Mouse (Mus musculus) Patski (cell line): ENCODE results near the gene Kdm1a. TPM values are rescaled to one million over a fixed set of nuclear protein-coding genes. Genes with fewer than 3 reads are reported as not detected.
A peak's percentile ranks its signal among the peaks of the same experiment; 100 is the strongest.

Experiments
- ATAC-seq: fragments of 100-300 bp; one replicate; pipeline ENCODE4 v1.8.0; 2021
- CTCF ChIA-PET: fragments of 350-600 bp; sonication (Branson Sonifier 250); formaldehyde crosslinking; loops from one replicate; lab custom pipeline; 2022; ENCODE audit warnings: inconsistent platforms; lab: Charles Lee
- POLR2A ChIA-PET: fragments of 350-600 bp; sonication (Branson Sonifier 250); formaldehyde crosslinking; loops from one replicate; lab custom pipeline; 2022; ENCODE audit warnings: antibody characterized with exemption, inconsistent platforms; lab: Charles Lee
- DNase-seq: peaks from one replicate; pipeline ENCODE4 v3.0.0-alpha.2; 2011; ENCODE audit warnings: low read depth, low spot score
- H3K27me3 ChIP-seq: fragments of 371-371 bp; one replicate; pipeline ENCODE4 v1.5.1; 2021
- CTCF ChIP-seq: fragments of 100-300 bp; IDR thresholded peaks from one replicate; pipeline ENCODE4 v1.5.1; 2021
- in situ Hi-C: fragments of 300-500 bp; cut with MboI; formaldehyde crosslinking; loops from 3 replicates; pipeline ENCODE4 v1.11.1; 2018; ENCODE audit warnings: low pct_unique_long_range_greater_than_20kb, mixed read lengths
- polyA plus RNA-seq: library from polyadenylated mRNA; unstranded; gene quantifications from one replicate; pipeline ENCODE4 v1.2.3, GENCODE M21; 2021

Kdm1a gene
- polyA plus RNA-seq, 1 experiment from 2014 or later = 66.9 TPM

GRCm38 (mm10) chr4:136569998-136570397 is 32.5 kb downstream of the Kdm1a start:
- ATAC-seq (no peak), DNase-seq (peak; percentile 34)
- POLR2A ChIA-PET = no interaction called here
- H3K27me3 ChIP-seq = no peaks in the 10 kb centered on the region
- no peak for TF ChIP-seq CTCF
- in situ Hi-C loops = no loop called here
- CTCF ChIA-PET = no interaction called here

GRCm38 (mm10) chr4:136568629-136569028 is 33.9 kb downstream of the Kdm1a start:
- ChIA-PET POLR2A (no interaction called here), CTCF (interaction anchor here (0.7 to 1.6 kb wide), 4 partner anchors 10 to 626 kb away, joined by 3 to 6 read pairs (median 4); no protein-coding TSS in a partner anchor)
- in situ Hi-C loops = no loop called here
- no peaks in the 10 kb centered on the region for H3K27me3 ChIP-seq
- ATAC-seq (no peak), DNase-seq (no peak)
- no peak for TF ChIP-seq CTCF

DNA sequence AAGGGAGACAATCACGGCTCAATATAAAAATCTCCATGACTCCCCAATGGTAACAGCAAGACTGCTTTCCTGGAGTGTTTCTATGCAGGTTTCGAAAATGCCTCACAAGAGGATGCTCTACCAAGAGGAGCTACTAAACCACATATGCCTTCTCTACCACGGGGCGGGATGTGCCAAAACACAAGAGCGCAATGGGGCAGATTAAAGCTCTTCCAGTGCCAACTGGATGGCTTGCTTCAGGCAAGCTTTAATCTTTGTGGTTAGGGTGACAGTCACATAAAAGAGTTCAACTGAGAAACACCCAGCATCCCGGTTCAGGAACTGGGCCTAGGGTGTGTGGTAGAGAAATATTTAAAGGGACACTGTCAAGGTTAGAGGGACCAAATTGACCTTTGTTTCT is 39.8 kb downstream of the Kdm1a start:
- DNase-seq = no peak
- in situ Hi-C loops = no loop called here

DNA sequence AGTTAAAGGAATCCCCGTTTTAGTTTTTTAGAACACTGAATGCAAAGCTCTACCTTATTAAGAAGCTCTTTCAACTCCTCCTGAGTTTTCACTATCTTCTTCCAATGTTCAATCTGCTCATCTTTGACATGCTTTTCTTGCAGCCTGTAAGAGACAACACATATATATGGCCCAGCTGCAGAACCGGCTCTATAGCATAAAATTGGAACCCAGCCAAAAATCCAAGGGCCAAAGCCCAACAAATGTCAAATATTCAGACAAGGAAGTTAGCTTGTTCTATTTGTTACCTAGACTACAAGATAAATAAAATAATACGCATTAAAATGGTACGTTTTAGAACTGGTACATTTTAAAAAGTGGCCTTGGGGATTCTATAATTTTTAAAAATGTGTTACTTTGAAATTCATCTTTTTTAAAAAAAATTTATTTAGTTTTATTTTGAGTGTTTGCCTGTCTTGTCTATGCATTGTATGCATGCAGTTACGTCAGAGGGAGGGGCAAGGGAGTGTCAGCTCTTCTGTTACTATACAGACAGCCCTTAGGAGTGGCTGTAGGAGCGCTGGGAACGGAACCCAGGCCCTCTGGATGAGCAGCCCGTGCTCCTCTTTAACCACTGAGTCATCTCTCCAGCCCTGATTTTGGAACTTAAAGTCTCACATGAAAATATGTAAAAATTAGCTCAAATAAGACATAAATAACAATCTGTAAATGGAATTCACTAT is 42.1 kb downstream of the Kdm1a start:
- POLR2A ChIA-PET = interaction anchor here (0.6 to 1.2 kb wide), 2 partner anchors 10 to 12 kb away, joined by 3 read pairs; no protein-coding TSS in a partner anchor
- no peaks in the 10 kb centered on the region for H3K27me3 ChIP-seq
- DNase-seq (no peak), ATAC-seq (no peak)
- in situ Hi-C loops = no loop called here
- TF ChIP-seq CTCF = no peak
- CTCF ChIA-PET = interaction anchor here (0.8 to 1.6 kb wide), 2 partner anchors 11 kb away, joined by 3 to 5 read pairs; no protein-coding TSS in a partner anchor

More for the DNA sequence above, 39.8 kb downstream of the Kdm1a start:
- POLR2A ChIA-PET = interaction anchor here (1.0 kb wide), 1 partner anchor 11 kb away, joined by 3 read pairs; no protein-coding TSS in a partner anchor
- CTCF ChIA-PET = interaction anchor here (0.7 to 1.0 kb wide), 2 partner anchors 11 to 16 kb away, joined by 3 read pairs; no protein-coding TSS in a partner anchor
- H3K27me3 ChIP-seq = no peaks in the 10 kb centered on the region
- ATAC-seq = no peak
- TF ChIP-seq CTCF = no peak

GRCm38 (mm10) chr4:136559690-136560089 is 42.8 kb downstream of the Kdm1a start:
- DNase-seq = no peak
- ChIA-PET CTCF (interaction anchor here (0.8 to 1.6 kb wide), 2 partner anchors 10 to 12 kb away, joined by 3 to 5 read pairs; no protein-coding TSS in a partner anchor), POLR2A (interaction anchor here (1.0 kb wide), 1 partner anchor 18 kb away, joined by 3 read pairs; no protein-coding TSS in a partner anchor)
- TF ChIP-seq CTCF = no peak
- ATAC-seq = no peak
- no peaks in the 10 kb centered on the region for H3K27me3 ChIP-seq
- in situ Hi-C loops = no loop called here

- CTCF ChIA-PET = no interaction called here
- DNase-seq (no peak), ATAC-seq (no peak)
- POLR2A ChIA-PET = interaction anchor here (1.3 kb wide), 1 partner anchor 21 kb away, joined by 3 read pairs; no protein-coding TSS in a partner anchor
- TF ChIP-seq CTCF = no peak
- H3K27me3 ChIP-seq = no peaks in the 10 kb centered on the region
- in situ Hi-C loops = no loop called here
Observed at GRCm38 (mm10) chr4:136557638-136558037, 44.9 kb downstream of the Kdm1a start.

DNA sequence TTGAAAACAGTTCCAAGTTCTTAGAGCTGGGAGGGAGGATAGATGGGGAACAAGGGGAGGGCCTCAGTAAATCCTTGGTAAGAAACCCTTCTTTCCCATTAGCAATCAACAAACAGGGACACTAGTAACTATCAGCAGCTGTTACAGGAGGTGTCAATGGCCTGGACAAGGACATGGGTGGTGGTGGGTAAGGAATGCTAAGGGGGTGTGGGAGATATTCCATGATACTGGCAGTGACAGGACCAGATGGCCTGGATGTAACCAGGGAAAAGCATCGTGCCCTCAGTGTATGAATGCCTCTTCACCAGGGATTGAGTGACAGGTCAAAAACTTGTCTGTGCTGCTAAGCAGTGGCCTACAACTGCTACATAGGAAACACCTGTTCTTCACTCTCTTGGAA is 49.4 kb downstream of the Kdm1a start:
- in situ Hi-C loops = no loop called here
- ChIA-PET POLR2A (no interaction called here), CTCF (no interaction called here)
- no peak for ATAC-seq
- no peak for TF ChIP-seq CTCF
- DNase-seq = no peak
- H3K27me3 ChIP-seq = no peaks in the 10 kb centered on the region

DNA sequence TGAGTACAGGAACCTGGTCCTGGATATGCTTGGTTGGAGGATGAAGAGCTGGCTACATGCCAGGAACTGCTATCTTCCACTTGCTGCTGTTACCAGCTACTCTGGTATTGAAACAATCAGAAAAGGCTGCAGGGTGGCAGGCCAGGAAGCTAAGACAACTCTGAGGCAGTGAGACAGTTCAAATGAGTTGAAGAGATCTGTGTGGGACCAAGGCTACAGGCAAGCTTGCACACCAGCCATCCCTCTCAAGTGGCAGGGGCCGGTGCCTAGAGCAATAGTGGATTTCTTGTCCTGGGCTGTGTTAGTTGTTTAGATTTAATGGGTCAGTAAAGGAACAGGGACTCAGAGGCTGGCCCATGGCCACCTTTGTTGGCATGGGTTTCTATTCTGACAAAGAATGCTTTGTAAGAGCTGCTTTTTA is 54.1 kb downstream of the Kdm1a start:
- ATAC-seq (no peak), DNase-seq (no peak)
- CTCF ChIA-PET = interaction anchor here (1.0 to 2.1 kb wide), 4 partner anchors 8 to 45 kb away, joined by 3 to 7 read pairs (median 4); no protein-coding TSS in a partner anchor
- in situ Hi-C loops = no loop called here
- no peaks in the 10 kb centered on the region for H3K27me3 ChIP-seq
- no peak for TF ChIP-seq CTCF
- POLR2A ChIA-PET = interaction anchor here (0.8 to 0.9 kb wide), 2 partner anchors 12 to 86 kb away, joined by 3 to 4 read pairs; partner anchors contain the start of gene 6030445D17Rik

GRCm38 (mm10) chr4:136547721-136548120 is 54.8 kb downstream of the Kdm1a start:
- ChIA-PET CTCF (interaction anchor here (0.6 to 2.1 kb wide), 2 partner anchors 9 to 46 kb away, joined by 3 to 4 read pairs; no protein-coding TSS in a partner anchor), POLR2A (no interaction called here)
- TF ChIP-seq CTCF = no peak
- ATAC-seq = no peak
- DNase-seq = no peak
- in situ Hi-C loops = no loop called here
- H3K27me3 ChIP-seq = no peaks in the 10 kb centered on the region

DNA sequence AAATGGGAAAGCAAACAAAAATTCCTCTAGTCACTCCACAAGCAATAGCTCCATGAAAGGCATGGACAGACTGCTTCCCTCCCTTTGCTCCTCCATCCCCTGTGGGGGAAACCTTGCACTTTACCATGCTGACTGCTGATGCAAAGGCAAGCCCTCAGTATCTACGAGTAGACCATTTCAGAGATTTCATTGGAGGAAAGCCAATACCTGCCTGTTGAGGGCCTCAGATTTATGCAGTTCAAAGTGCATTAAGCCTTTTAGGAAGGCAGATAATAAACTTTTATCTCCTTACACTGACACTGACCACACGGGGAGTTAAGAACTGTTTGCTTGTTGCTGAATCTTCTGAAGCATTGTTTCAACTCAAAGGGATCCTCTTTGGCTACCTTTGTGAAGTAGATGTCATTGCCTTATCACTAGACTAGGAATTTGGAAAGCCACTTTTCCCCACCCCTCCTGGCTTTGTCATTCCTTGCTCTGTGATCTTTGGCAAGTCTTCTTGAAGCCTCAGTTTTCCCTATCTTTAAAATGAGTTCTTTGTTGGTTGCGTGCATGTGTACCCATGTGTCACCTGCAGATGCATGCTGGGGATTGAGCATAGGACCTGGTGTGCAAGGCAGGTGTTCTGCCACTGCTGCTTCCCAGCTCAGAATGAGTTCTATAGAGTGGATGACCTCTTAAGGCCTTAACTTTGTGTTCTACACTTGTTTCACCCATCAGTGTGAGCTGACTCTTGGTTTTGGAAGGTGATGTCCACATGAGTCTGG is 56.1 kb downstream of the Kdm1a start:
- CTCF ChIA-PET = no interaction called here
- in situ Hi-C loops = no loop called here
- no peak for TF ChIP-seq CTCF
- no peak for DNase-seq
- POLR2A ChIA-PET = no interaction called here
- H3K27me3 ChIP-seq = no peaks in the 10 kb centered on the region
- no peak for ATAC-seq
